Mouse (Mus musculus): ENCODE results near the gene Prox2. TPM values are rescaled to one million over a fixed set of nuclear protein-coding genes. Genes with fewer than 3 reads are reported as not detected.

Gene Prox2
- polyA plus RNA-seq, 1 experiment: 0.60 TPM

- DNase-seq (ENCODE audit: low read depth): no peak
- TF ChIP-seq POLR2A (IDR thresholded peaks at IDR 0.05; ENCODE audit: borderline replicate concordance, extremely low read depth, insufficient read depth, insufficient read length, poor library complexity, severe bottlenecking) (no peak), CTCF (IDR thresholded peaks at IDR 0.05; ENCODE audit: borderline replicate concordance, extremely low read depth, insufficient read depth, insufficient read length) (no peak)
Observed at GRCm38 (mm10) chr12:85087845-85088244, 22.7 kb downstream of the Prox2 start.

DNA sequence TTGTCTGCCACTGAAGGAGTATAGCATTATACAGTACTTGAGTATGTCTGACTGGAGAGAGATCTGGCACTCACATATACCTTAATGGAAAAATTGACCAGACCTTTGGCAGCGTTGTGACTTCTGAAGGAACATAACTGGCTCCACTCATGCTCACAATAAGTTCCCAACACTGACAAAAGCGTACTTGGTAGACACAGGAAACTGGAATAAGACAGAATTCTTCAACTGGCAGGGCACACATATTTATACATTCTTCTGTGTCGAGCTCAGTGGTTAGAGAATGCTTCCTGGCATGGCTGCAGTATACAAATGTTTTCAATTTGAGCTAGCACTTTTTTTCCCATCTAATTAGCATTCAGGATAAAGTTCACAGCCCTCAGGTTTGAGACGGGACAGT lies 25.6 kb downstream of the Prox2 start:
- DNase-seq (ENCODE audit: low read depth): no peak
- no peak for TF ChIP-seq POLR2A (IDR thresholded peaks at IDR 0.05; ENCODE audit: borderline replicate concordance, extremely low read depth, insufficient read depth, insufficient read length, poor library complexity, severe bottlenecking)
- TF ChIP-seq CTCF (IDR thresholded peaks at IDR 0.05; ENCODE audit: borderline replicate concordance, extremely low read depth, insufficient read depth, insufficient read length): no peak

DNA sequence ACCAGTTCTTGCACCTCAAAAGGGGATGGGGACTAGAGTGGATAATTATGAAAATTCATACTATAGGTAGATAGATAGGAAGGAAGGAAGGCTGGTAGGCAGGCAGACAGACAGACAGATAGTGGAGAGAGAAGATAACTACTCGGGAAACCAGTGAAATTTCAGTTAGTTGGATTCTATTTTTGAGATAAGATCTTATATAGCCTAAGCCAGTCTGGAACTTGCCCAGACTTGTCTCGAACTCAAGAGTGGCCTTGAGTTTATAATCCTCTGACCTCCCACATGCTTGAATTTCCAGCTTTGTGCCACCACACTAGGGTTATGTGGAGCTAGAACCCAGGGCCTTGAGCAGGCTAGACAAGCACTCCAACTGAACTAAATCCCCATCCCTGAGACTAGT lies 26.3 kb downstream of the Prox2 start:
- no peak for TF ChIP-seq POLR2A (IDR thresholded peaks at IDR 0.05; ENCODE audit: borderline replicate concordance, extremely low read depth, insufficient read depth, insufficient read length, poor library complexity, severe bottlenecking)
- no peak for TF ChIP-seq CTCF (IDR thresholded peaks at IDR 0.05; ENCODE audit: borderline replicate concordance, extremely low read depth, insufficient read depth, insufficient read length)
- DNase-seq (ENCODE audit: low read depth): no peak

DNA sequence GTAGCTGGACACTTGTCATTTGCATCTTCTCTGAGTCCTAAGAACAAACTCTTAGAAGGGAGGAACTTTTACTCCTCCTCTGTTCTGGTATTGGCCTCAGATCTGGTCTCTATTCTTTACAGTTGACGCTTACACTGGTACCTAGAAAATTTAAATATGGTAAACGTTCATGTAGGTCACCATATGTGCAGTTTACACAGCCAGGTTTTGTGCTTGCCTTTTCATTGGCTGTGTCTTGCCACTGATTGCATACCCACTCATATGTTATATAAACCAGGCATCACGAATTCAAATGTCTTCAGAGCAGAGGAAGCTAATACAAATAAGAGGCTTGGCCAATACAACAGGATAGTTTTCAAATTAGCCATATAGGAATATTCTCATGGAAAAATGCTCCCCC lies 33.5 kb downstream of the Prox2 start:
- DNase-seq (ENCODE audit: low read depth): no peak
- TF ChIP-seq CTCF (IDR thresholded peaks at IDR 0.05; ENCODE audit: borderline replicate concordance, extremely low read depth, insufficient read depth, insufficient read length) (no peak), POLR2A (IDR thresholded peaks at IDR 0.05; ENCODE audit: borderline replicate concordance, extremely low read depth, insufficient read depth, insufficient read length, poor library complexity, severe bottlenecking) (no peak)

- TF ChIP-seq POLR2A (IDR thresholded peaks at IDR 0.05; ENCODE audit: borderline replicate concordance, extremely low read depth, insufficient read depth, insufficient read length, poor library complexity, severe bottlenecking) (no peak), CTCF (IDR thresholded peaks at IDR 0.05; ENCODE audit: borderline replicate concordance, extremely low read depth, insufficient read depth, insufficient read length) (no peak)
- no peak for DNase-seq (ENCODE audit: low read depth)
Observed at GRCm38 (mm10) chr12:85071043-85071442, 39.5 kb downstream of the Prox2 start.

GRCm38 (mm10) chr12:85051218-85051617 lies 59.3 kb downstream of the Prox2 start:
- DNase-seq (ENCODE audit: low read depth): no peak
- TF ChIP-seq CTCF (IDR thresholded peaks at IDR 0.05; ENCODE audit: borderline replicate concordance, extremely low read depth, insufficient read depth, insufficient read length): no peak
- no peak for TF ChIP-seq POLR2A (IDR thresholded peaks at IDR 0.05; ENCODE audit: borderline replicate concordance, extremely low read depth, insufficient read depth, insufficient read length, poor library complexity, severe bottlenecking)

Other genes starting within 250 kb of the Prox2 start
- 0.72 and 1.4 TPM in 2 replicates for gene Ltbp2, start 234.2 kb downstream of the Prox2 start, polyA plus RNA-seq (2012; rRNA removed)
- 82.0 and 91.1 TPM in 2 replicates for gene Fcf1, start 139.9 kb downstream of the Prox2 start, polyA plus RNA-seq (2012; rRNA removed)
- 55.9 and 60.9 TPM in 2 replicates for gene Arel1, start 139.9 kb downstream of the Prox2 start, polyA plus RNA-seq (2012; rRNA removed)
- gene Ylpm1, start 114.4 kb downstream of the Prox2 start, polyA plus RNA-seq (2012; rRNA removed): 39.8 and 66.7 TPM in 2 replicates
- 145 and 157 TPM in 2 replicates for gene Dlst, start 74 bp upstream of the Prox2 start, polyA plus RNA-seq (2012; rRNA removed)
- 26.9 and 28.2 TPM in 2 replicates for gene Rps6kl1, start 40.5 kb upstream of the Prox2 start, polyA plus RNA-seq (2012; rRNA removed)
- gene Pgf, start 67.0 kb upstream of the Prox2 start, polyA plus RNA-seq (2012; rRNA removed): 5.0 and 5.7 TPM in 2 replicates
- gene Eif2b2, start 108.7 kb upstream of the Prox2 start, polyA plus RNA-seq (2012; rRNA removed): 118 and 154 TPM in 2 replicates
- 10.1 TPM in 2 replicates for gene Mlh3, start 159.8 kb upstream of the Prox2 start, polyA plus RNA-seq (2012; rRNA removed)
- 27.6 and 38.6 TPM in 2 replicates for gene Acyp1, start 177.7 kb upstream of the Prox2 start, polyA plus RNA-seq (2012; rRNA removed)
- gene Zc2hc1c, start 177.8 kb upstream of the Prox2 start, polyA plus RNA-seq (2012; rRNA removed): 0.66 and 0.92 TPM in 2 replicates
- gene Nek9, start 228.6 kb upstream of the Prox2 start, polyA plus RNA-seq (2012; rRNA removed): 31.6 and 33.8 TPM in 2 replicates

Data from brain, embryonic 14.5 days (tissue).